Mouse (Mus musculus): ENCODE data around the gene Cd4.

- TF ChIP-seq CTCF (IDR thresholded peaks at IDR 0.05; ENCODE audit: insufficient read depth, low read depth, low read length) (no peak), POLR2A (IDR thresholded peaks at IDR 0.05; ENCODE audit: insufficient read depth, low read depth, low read length) (no peak)
These were observed 30.3 kb upstream of the Cd4 start for GRCm38 (mm10) chr6:124918331-124918690.
